Mouse (Mus musculus): ENCODE measurements at regions not wholly inside any gene's neighbourhood (a gene's known extent, or its start where the extent isn't known, plus 50 kb on each side); places are given as distances from the start of the nearest gene placed in this dataset.

DNA sequence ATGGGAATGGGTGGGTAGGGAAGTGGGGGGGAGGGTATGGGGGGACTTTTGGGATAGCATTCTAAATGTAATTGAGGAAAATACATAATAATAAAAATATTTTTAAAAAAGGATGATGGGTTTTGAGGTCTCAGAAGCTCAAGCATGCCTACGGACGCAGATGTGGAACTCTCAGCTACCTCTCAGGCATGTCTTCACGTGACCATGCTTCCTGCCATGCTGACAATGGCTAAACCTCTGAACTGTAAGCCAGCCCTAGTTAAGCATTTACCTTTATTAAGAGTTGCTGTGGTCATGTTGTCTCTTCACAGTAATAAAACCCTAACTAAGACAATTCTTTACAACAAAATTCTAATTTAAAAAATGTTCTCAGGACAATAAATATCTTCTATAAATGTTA, 80.0 kb downstream of the Tex36 start:
- no peak for DNase-seq (ENCODE audit: low spot score in 2 of 2)

DNA sequence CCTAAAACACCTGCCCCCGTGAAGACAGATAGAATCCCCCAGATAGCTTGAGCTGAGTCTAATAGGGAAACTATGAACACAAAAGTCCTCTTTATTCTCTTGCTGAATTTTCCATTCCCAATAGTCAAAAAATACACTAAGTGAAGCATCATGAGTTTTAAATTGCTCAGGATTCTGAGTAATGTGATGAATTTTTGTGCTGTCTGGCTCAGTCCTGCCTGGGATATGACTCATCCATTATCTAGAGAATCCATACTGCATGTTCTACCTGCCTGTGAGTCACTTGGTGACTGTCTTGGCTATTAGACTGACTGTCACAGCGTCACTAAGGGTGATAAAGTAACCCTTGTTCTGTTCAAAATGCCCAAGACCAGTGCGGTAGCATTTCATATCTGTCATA, 83.0 kb downstream of the Tex36 start:
- DNase-seq (ENCODE audit: low spot score in 2 of 2), result no peak

DNA sequence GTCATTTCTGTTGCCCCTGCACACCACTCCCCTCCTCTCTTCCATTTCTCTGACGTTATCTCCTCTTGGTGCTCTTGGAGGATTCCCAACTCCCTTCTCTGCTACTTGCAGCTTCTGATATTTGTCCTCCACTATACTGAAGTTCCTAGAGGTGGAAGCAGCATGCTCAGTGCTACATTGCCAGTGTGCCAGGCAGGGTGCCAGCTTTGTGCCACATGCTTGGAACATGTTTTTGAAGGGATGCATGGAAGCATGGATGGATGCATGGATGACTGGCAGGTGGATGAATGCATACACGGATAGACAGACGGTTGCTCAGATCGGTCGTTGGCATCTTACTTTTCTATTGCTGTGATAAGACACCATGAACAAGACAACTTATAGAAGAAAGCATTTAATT, 84.4 kb downstream of the Tex36 start:
- no peak for DNase-seq (ENCODE audit: low spot score in 2 of 2)

- no peak for DNase-seq (ENCODE audit: low spot score in 2 of 2)
These were observed 91.0 kb downstream of the Tex36 start for GRCm38 (mm10) chr7:133510926-133511325.

DNA sequence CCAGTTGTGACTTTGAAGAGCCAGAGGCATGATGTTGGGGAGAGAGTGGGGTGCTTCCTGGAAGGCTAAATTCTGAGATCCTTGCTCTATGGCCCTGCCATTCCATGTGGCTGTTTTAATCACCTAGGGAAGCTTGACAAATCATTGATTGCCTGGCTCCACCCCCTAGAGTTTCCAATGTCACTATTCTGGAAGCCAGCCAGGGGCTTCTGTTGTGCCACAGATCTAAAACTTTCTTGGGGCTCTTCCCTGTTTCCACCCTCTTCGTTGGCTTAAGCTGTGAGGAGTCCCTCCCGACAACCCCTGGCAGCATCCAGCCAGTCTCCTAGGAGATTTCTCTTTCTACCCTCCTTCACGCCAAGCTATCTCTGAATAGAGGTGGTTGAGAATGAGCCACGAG, 92.5 kb downstream of the Tex36 start:
- no peak for DNase-seq (ENCODE audit: low spot score in 2 of 2)

GRCm38 (mm10) chr7:133508370-133509012, 93.5 kb downstream of the Tex36 start:
- DNase-seq (ENCODE audit: low spot score in 2 of 2), result no peak

DNA sequence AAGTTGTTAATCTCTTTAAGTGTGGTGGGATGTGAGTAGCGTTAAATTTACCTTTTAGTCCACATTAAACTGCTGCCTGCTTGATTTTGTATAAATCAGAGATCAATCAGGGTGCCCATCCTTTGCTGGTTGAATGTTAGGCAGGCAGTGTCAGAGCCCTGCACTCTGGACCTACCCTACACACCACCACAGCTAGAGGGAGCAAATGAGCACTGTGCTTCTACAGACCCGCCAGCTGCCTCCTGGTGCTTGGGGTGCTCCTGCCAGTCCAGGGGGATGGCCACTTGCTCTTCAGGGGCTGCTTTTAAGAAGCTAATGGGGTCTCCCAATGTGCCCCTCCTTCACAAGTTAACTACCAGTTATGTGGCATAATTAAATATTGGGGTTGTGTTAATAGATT, 96.3 kb downstream of the Tex36 start:
- DNase-seq (ENCODE audit: low spot score in 2 of 2), result no peak

GRCm38 (mm10) chr7:133503946-133504345, 98.0 kb downstream of the Tex36 start:
- DNase-seq (ENCODE audit: low spot score in 2 of 2), result no peak

GRCm38 (mm10) chr7:133502731-133503130, 99.2 kb downstream of the Tex36 start:
- no peak for DNase-seq (ENCODE audit: low spot score in 2 of 2)

- DNase-seq (ENCODE audit: low spot score in 2 of 2), result no peak
These were observed 104.4 kb downstream of the Tex36 start for GRCm38 (mm10) chr7:133497551-133497950.

DNA sequence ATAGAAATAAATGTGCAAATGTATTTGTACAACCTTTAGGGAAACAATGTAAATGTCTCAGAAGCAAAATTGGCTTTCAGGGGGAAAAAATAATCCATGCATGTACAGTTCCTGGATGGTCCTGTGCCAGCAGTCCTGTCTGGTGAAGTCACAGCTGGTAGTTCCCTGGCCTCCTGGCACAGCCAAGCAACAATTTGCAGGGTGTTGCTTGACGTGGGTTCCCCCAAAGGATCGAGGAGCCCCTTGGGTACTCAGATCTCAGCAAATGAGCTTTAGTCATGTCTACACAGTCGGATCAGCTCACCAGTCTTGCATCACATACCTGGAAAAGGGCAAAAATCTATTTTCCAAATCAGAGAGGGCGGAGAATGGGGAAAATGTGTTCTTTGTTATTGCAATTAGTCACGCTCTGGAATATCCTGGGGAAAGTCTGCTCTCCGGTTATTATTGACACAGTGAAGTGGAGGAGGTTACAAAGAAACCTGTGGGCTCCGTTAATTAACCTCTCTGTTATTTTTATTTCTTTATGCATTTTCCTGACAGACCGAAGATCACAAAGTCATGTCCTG, 106.9 kb downstream of the Tex36 start:
- peak in 1 of 2 experiments; percentile 29 for DNase-seq (ENCODE audit: low spot score in 2 of 2)

DNA sequence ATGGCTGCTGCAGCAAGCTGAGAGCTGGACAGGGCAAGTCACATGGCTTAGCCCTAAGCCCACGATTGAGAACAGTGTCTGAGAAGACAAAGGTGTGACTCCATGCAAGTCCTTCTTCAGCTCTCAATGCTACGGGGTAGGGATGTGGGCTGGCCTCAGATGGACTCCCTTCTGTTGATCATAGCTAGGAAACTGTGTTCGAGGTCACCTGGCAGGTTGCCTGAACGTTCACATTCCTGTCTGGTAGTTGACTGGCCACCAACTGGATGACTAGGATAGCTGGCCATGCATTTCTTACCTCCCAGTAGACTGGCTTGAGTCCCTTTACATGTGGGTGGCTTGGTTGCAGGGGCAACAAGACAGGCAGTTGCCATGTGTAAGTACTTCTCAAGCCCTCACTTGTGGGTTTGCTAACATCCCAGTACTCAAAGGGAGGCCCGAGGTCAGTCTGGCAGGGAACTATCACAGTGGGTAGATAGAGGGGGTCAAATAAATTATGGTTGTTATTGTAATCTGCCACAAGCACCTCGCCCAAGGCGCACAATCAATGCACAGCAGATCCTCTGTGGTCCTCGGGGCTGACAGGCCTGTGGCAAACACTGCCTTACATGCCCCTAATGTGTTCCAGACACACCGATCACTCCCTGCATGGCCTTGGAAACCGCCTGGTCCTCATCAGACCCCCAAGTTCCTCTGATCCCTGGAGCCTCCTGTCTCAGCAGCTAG, 107.5 kb downstream of the Tex36 start:
- no peak for DNase-seq (ENCODE audit: low spot score in 2 of 2)

- no peak for DNase-seq (ENCODE audit: low spot score in 2 of 2)
These were observed 109.3 kb downstream of the Tex36 start for GRCm38 (mm10) chr7:133492626-133493025.

- no peak for DNase-seq (ENCODE audit: low spot score in 2 of 2)
These were observed 113.9 kb downstream of the Tex36 start for GRCm38 (mm10) chr7:133487887-133488630.

DNA sequence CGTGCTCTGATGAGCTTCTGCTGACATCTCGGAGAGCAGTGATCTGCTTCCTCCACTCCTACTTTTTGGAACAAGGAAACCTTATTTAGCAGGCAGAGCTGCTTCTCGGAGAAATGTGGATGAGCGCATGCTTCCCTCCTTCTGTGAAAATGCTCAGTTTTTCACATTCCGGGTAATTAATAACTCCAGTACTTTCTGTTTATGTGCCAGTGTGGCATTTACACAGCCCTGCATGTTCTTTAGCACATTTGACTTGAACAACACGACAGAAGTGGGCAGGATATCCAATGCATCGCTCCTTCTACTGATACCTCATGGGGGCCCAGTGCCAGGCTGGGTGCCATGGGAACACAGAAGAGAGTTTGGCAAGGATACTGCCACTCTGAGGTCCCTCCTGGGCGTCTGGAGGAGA, 117.5 kb downstream of the Tex36 start:
- DNase-seq (ENCODE audit: low spot score in 2 of 2), result peak; percentile 44 to 72

DNA sequence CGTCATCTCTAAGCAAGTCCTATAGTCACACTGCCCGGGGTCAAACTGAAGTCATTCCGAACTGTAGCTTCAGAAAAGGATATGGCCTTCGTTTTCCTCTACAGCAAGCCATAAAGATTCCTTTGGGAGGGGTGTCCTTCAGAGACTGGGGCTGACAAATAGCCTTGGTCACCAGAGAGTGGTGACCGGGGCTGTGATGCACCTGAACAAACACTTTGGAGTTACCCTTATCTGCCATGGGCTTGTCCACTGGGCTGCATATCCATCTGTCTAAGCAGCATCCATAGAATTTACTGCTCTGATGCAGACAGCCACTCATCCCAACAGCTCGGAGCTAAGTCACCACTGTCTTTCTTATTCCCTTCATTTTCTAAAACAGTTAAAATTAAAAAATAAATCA, 120.4 kb downstream of the Tex36 start:
- DNase-seq (ENCODE audit: low spot score in 2 of 2), result no peak

DNA sequence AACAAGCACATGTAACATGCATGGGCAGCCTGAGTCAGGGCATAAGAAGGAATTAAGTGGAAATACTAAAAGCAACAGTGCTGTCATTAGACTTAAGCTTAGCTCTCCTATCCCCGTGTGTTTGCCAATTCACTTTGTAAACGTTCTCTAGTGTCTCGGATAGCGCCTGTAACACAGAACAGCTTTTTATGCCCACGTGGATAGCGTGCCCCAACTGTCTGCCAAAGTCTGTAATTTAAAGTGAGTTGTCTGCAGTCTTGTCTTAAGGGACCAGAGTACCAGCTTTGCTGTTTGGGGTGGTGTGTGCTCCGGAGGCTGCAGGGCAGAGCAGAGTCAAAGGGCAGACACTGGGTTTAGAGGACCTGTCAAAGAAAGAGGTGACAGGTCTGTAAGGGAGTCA, 122.3 kb downstream of the Tex36 start:
- peak in 1 of 2 experiments; percentile 52 for DNase-seq (ENCODE audit: low spot score in 2 of 2)

DNA sequence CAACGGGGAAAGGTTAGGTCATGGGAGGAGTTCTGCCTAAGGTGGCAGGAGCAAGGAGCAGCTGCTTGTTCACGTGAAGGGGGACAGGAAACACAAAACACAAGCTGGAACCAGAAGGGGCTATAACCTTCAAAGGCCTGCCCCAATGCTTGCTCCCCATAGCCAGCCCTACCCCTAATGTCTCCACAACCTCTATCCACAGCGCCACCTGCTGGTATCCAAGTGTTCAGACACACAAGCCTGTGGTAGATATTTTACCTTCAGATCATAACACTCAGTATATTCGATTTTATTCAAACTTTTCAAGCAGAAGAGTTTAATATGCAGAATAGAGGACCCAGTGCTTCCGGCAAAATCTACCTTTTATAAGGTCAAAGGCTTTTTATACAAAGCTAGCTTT, 124.0 kb downstream of the Tex36 start:
- DNase-seq (ENCODE audit: low spot score in 2 of 2), result no peak

DNA sequence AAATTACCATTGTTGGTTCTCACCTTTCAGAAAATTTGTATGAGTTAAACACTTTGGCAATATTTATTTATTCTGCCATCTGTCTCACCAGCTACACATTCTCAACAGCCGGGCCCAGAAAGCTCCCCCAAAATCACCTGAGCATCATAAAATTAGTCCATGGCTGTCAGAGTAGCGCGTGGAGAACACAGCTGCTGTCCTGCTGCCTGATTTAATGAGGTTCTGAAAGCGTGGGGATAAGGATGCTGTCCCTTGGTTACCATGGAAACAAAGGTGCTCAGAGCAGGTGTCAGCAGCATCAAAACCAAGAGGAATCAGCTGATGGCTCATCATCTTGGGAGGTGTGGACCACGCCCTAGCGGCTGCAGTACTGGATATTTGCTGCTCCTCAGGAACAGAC, 124.7 kb downstream of the Tex36 start:
- peak in 1 of 2 experiments; percentile 40 for DNase-seq (ENCODE audit: low spot score in 2 of 2)

DNA sequence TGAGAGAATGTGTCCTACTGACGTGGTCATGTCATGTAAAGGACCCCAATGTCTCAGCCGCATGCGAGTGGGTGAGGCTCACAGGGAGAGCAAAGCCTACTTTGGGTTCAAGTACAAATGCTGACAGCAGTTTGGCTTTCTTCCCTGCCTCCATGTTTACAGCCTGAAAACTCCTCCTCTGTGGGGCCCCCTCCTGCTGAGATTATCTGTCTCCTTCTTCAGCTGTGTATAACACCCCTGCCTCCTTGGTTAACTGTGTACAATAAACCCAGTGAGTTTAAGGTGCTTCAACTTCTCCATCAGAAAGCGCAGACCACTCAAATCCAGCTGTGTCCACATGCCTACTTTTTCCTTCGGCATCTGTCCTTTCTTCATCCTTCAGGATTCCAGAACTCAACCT, 130.3 kb downstream of the Tex36 start:
- no peak for DNase-seq (ENCODE audit: low spot score in 2 of 2)

DNA sequence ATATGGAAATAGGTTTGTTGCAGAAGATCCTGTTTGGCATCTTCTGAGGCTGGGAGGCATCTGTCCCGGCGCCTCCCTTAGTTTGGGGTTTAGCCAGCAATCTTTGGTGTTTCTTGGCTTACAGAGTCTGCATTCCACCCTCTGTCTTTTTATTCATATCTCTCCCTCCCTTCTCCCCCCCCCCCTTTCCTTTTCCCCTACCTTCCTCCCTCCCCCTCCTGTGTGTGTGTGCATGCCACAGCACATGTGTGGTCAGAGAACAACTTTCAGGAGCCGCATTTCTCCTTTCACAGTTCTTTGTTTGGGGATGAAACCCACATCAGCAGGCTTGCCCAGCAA, 131.4 kb downstream of the Tex36 start:
- DNase-seq (ENCODE audit: low spot score in 2 of 2), result no peak

- no peak for DNase-seq (ENCODE audit: low spot score in 2 of 2)
These were observed 131.9 kb downstream of the Tex36 start for GRCm38 (mm10) chr7:133469952-133470619.

Measured in layer of hippocampus, postnatal 14 days (tissue).